Mouse (Mus musculus): ENCODE measurements around the gene Pdk1. TPM values are rescaled to one million over a fixed set of nuclear protein-coding genes. Genes with fewer than 3 reads are reported as not detected.

Gene Pdk1
- total and polyA plus RNA-seq, 3 experiments: 12.2 to 56.1 TPM; not detected in 1

DNA sequence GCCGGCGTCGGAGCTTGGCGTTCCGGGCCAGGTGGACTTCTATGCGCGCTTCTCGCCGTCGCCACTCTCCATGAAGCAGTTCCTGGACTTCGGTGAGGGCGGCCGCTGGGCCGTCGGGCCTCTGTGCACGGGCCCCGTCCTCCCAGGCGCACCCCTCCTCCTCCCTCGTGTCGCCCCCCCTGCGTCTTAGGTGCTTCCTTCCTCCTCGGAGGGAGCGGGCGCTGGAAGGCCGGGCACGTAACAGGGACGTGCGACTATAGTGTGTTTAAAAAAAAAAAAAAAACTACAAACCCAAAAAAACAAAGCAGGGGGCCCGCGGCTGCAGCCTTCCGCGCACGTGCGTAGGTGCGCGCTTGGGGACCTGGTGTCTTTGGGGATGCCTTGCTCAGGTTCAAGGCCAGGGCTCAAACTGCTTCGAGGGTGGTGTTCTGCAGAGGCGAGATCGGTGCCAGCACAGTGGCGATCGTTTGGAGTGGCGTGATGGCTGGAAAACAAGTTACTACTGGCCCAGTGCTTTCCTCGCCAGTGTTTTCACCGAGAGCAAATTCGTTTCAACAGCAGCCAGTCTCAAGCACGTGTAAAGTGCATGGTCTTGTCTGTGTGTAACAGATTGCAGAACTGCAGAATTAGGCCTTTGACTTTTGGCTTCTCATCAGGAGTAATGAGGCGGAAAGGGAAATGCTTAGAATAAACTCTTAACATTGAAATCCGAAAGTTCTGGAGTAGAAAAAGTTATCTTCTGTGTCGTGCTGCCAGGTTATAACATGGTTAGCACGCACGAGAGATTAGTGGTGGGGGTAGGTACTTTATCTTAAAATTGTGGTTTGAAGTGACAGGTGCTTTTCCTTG lies 674 bp downstream of the Pdk1 start (continued):
- TF ChIP-seq USF1 (IDR thresholded peaks at IDR 0.05; ENCODE audit: low read depth, low read length): no peak
- peak; percentile 55 for TF ChIP-seq TAL1 (IDR thresholded peaks at IDR 0.05; ENCODE audit: low read length)
- no peak for TF ChIP-seq SMC3 (IDR thresholded peaks at IDR 0.05; ENCODE audit: low read depth, low read length)

DNA sequence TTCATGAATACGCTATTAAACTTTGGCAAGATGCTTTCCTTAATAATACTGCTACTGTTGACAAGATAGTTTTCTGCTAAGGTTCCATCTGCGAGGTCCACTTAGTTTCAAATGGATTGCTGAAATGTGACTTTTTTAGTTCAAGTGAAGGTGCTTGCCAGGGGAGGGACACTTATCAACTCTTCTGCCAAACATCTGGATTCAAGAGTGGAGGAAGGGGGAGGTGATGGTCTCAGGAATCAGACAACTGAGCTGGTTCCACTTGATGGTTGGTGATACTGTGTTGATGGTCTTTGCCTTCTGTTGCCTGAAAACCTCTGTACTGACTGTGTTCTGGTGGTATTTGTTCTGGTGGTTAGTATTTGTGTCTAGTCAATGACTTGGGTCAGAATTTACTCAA lies 1.4 kb downstream of the Pdk1 start:
- Histone ChIP-seq H3K9me3 (replicated peaks; ENCODE audit: insufficient read depth, low read length) (no peaks in the 10 kb centered on the region), H3K36me3 (ENCODE audit: control insufficient read depth in 1 of 2, insufficient read depth in 2 of 2, low read length in 2 of 2) (peaks cover 0 to 17% of the 10 kb centered on the region in 2 experiments; a peak in 2 of 4 replicates), H3K79me2 (ENCODE audit: control insufficient read depth, insufficient read depth, low read length, poor library complexity) (no peaks in the 10 kb centered on the region; the same call in 1 of the 2 replicates), H3K4me1 (ENCODE audit: control insufficient read depth in 1 of 2, insufficient read depth in 2 of 2, low read length in 2 of 2) (peaks cover 4 to 15% of the 10 kb centered on the region in 2 experiments), H3K4me3 (ENCODE audit: control insufficient read depth in 1 of 2, insufficient read depth in 1 of 2, low read depth in 2 of 2, low read length in 2 of 2) (peak overlapping the region in 1 of 2 experiments; percentile 71; a peak in 2 of 4 replicates), H3K27me3 (ENCODE audit: control insufficient read depth in 1 of 2, insufficient read depth in 2 of 2, low read length in 2 of 2) (no peaks in the 10 kb centered on the region), H3K27ac (ENCODE audit: control insufficient read depth, low read depth, low read length) (peak overlapping the region; percentile 60), H3K9ac (ENCODE audit: control insufficient read depth, low read depth, low read length, poor library complexity, severe bottlenecking) (no peak overlapping the region)
- TF ChIP-seq EP300 (IDR thresholded peaks at IDR 0.05; ENCODE audit: low read depth in 1 of 2, low read length in 2 of 2) (no peak), TAL1 (IDR thresholded peaks at IDR 0.05; ENCODE audit: low read length) (peak; percentile 42)
- DNase-seq (ENCODE audit: low read depth, low spot score): peak; percentile 71

- no peak for DNase-seq (ENCODE audit: low read depth, low spot score)
- H3K9me3 ChIP-seq (replicated peaks; ENCODE audit: insufficient read depth, low read length): no peaks in the 10 kb centered on the region
- no peaks in the 10 kb centered on the region for H3K27me3 ChIP-seq (ENCODE audit: control insufficient read depth in 1 of 2, insufficient read depth in 2 of 2, low read length in 2 of 2)
- no peak overlapping the region for H3K4me3 ChIP-seq (ENCODE audit: control insufficient read depth in 1 of 2, insufficient read depth in 1 of 2, low read depth in 2 of 2, low read length in 2 of 2)
- peaks cover 4 to 18% of the 10 kb centered on the region in 2 experiments for H3K4me1 ChIP-seq (ENCODE audit: control insufficient read depth in 1 of 2, insufficient read depth in 2 of 2, low read length in 2 of 2)
- no peak for TF ChIP-seq MYB (IDR thresholded peaks at IDR 0.05; ENCODE audit: low read depth, low read length)
- no peak for TF ChIP-seq UBTF (IDR thresholded peaks at IDR 0.05; ENCODE audit: borderline replicate concordance, insufficient read depth, low read depth, low read length)
- TF ChIP-seq EP300 (IDR thresholded peaks at IDR 0.05; ENCODE audit: low read depth in 1 of 2, low read length in 2 of 2): no peak
- no peak for TF ChIP-seq CHD1 (IDR thresholded peaks at IDR 0.05; ENCODE audit: low read depth, low read length)
- no peak for TF ChIP-seq POLR2AphosphoS2 (IDR thresholded peaks at IDR 0.05; ENCODE audit: low read length)
- TF ChIP-seq E2F4 (IDR thresholded peaks at IDR 0.05; ENCODE audit: borderline replicate concordance, low read depth, low read length): no peak
- TF ChIP-seq TAL1 (IDR thresholded peaks at IDR 0.05; ENCODE audit: low read length): no peak
- TF ChIP-seq HCFC1 (IDR thresholded peaks at IDR 0.05; ENCODE audit: low read depth, low read length): no peak
- no peak for TF ChIP-seq GATA1 (IDR thresholded peaks at IDR 0.05; ENCODE audit: low read depth, low read length)
- TF ChIP-seq MXI1 (IDR thresholded peaks at IDR 0.05; ENCODE audit: low read depth, low read length): no peak
- TF ChIP-seq TBP (IDR thresholded peaks at IDR 0.05; ENCODE audit: low read depth, low read length): no peak
- no peak for TF ChIP-seq POLR2AphosphoS5 (IDR thresholded peaks at IDR 0.05; ENCODE audit: borderline replicate concordance, low read depth, low read length)
- no peak for TF ChIP-seq ZKSCAN1 (IDR thresholded peaks at IDR 0.05; ENCODE audit: low read depth, low read length)
- TF ChIP-seq USF2 (IDR thresholded peaks at IDR 0.05; ENCODE audit: borderline replicate concordance in 1 of 2, insufficient read depth in 1 of 2, low read depth in 1 of 2, low read length in 2 of 2): no peak
- no peak for TF ChIP-seq KAT2A (conservative IDR thresholded peaks at IDR 0.05; ENCODE audit: low read depth, low read length)
- TF ChIP-seq NRF1 (IDR thresholded peaks at IDR 0.05; ENCODE audit: insufficient read depth, low read depth, low read length, poor library complexity, severe bottlenecking): no peak
- TF ChIP-seq NELFE (IDR thresholded peaks at IDR 0.05; ENCODE audit: low read depth, low read length): no peak
- TF ChIP-seq MAX (IDR thresholded peaks at IDR 0.05; ENCODE audit: low read length): no peak
- no peak overlapping the region for H3K9ac ChIP-seq (ENCODE audit: control insufficient read depth, low read depth, low read length, poor library complexity, severe bottlenecking)
- H3K79me2 ChIP-seq (ENCODE audit: control insufficient read depth, insufficient read depth, low read length, poor library complexity): no peaks in the 10 kb centered on the region; the same call in 1 of the 2 replicates
- no peak overlapping the region; the same call in 1 of the 2 replicates for H3K27ac ChIP-seq (ENCODE audit: control insufficient read depth, low read depth, low read length)
- peaks cover under 1 to 20% of the 10 kb centered on the region in 2 experiments; a peak in 3 of 4 replicates for H3K36me3 ChIP-seq (ENCODE audit: control insufficient read depth in 1 of 2, insufficient read depth in 2 of 2, low read length in 2 of 2)
Measured at GRCm38 (mm10) chr2:71874836-71875235, 1.8 kb downstream of the Pdk1 start.

Data from MEL (cell line).